Mouse (Mus musculus): ENCODE data around the gene Syt10. TPM values are rescaled to one million over a fixed set of nuclear protein-coding genes. Genes with fewer than 3 reads are reported as not detected.

Syt10 gene
- total and polyA plus RNA-seq, 3 experiments = 0.06 TPM; not detected in 2

GRCm38 (mm10) chr15:89733611-89734010, 108.0 kb downstream of the Syt10 start:
- intact Hi-C loops (cut with DNase I) = no loop called here
- H3K79me2 ChIP-seq (replicated peaks; ENCODE audit: control insufficient read depth, insufficient read depth, low read length) = no peaks in the 10 kb centered on the region
- WGBS = 77% methylated on average over 3 of the region's 3 CpGs
- H3K4me3 ChIP-seq = no peak overlapping the region
- H3K27ac ChIP-seq = no peak overlapping the region
- H3K27me3 ChIP-seq (ENCODE audit: control insufficient read depth, insufficient read depth, low read length) = no peaks in the 10 kb centered on the region
- TF ChIP-seq POLR2A (IDR thresholded peaks at IDR 0.05; ENCODE audit: insufficient read depth, low read depth, low read length) (no peak), CTCF (IDR thresholded peaks at IDR 0.05) (no peak), EP300 (IDR thresholded peaks at IDR 0.05; ENCODE audit: insufficient read depth, low read depth, low read length) (no peak)
- H3K9ac ChIP-seq (ENCODE audit: low read depth, low read length) = no peak overlapping the region
- no peaks in the 10 kb centered on the region for H3K4me1 ChIP-seq (ENCODE audit: control insufficient read depth, insufficient read depth, low read length)
- no peaks in the 10 kb centered on the region for H3K36me3 ChIP-seq (ENCODE audit: control insufficient read depth, insufficient read depth, low read length)
- DNase-seq = no peak

Small RNA genes lying within 50 kb of the gene (microRNA-seq; reads per million reads assigned to microRNA genes)
- gene Gm24643 = 0 reads per million in 2 experiments

Other genes starting within 250 kb of the Syt10 start
- gene Rabl2, start 249.9 kb downstream of the Syt10 start, total RNA-seq (2021) = 1 to 10 TPM; 3.7 to 4.2 TPM
- gene Rabl2, start 249.9 kb downstream of the Syt10 start, polyA plus RNA-seq (2012; rRNA removed) = 5.2 and 11.0 TPM in 2 replicates

Data from heart, adult 2 months (tissue).